Mouse (Mus musculus) midbrain, postnatal 0 days (tissue): ENCODE measurements around the gene Stk38. TPM values are rescaled to one million over a fixed set of nuclear protein-coding genes. Genes with fewer than 3 reads are reported as not detected.

Source experiments
- ATAC-seq: fragments of 200-750 bp; cut with Nextera tagmentation; 2 replicates; pipeline ENCODE4 v1.8.0; 2017; ENCODE audit warnings: moderate number of reproducible peaks, mild to moderate bottlenecking, moderate TSS enrichment, moderate library complexity; ENCODE audit not compliant: low FRiP score
- DNase-seq: peaks from one replicate; pipeline ENCODE4 v3.0.0-alpha.2; 2015; ENCODE audit warnings: low spot score
- H3K27ac ChIP-seq: fragments of 300-500 bp; sonication (generic); 2 replicates; pipeline ENCODE4 v1.5.1; 2014; ENCODE audit warnings: low read depth, mild to moderate bottlenecking, low read length, mixed read lengths
- H3K27me3 ChIP-seq: fragments of 300-500 bp; sonication (generic); 2 replicates; pipeline ENCODE4 v1.6.1; 2014; ENCODE audit warnings: low read length, control low read depth, mixed read lengths; ENCODE audit not compliant: insufficient read depth
- H3K36me3 ChIP-seq: fragments of 300-500 bp; sonication (generic); 2 replicates; pipeline ENCODE4 v1.6.1; 2014; ENCODE audit warnings: low read length, control low read depth, mixed read lengths; ENCODE audit not compliant: insufficient read depth
- H3K4me1 ChIP-seq: fragments of 300-500 bp; sonication (generic); 2 replicates; pipeline ENCODE4 v1.6.1; 2014; ENCODE audit warnings: mild to moderate bottlenecking, control low read depth, antibody characterized with exemption, low read length, mixed read lengths; ENCODE audit not compliant: insufficient read depth
- H3K4me2 ChIP-seq: fragments of 300-500 bp; sonication (generic); 2 replicates; pipeline ENCODE4 v1.6.1; 2014; ENCODE audit warnings: low read depth, mild to moderate bottlenecking, low read length, mixed read lengths; ENCODE audit not compliant: poor library complexity, severe bottlenecking
- H3K4me3 ChIP-seq: fragments of 300-500 bp; sonication (generic); 2 replicates; pipeline ENCODE4 v1.5.1; 2014; ENCODE audit warnings: low read depth, mild to moderate bottlenecking, low read length, moderate library complexity
- H3K9ac ChIP-seq: fragments of 300-500 bp; sonication (generic); replicated peaks from 2 replicates; pipeline ENCODE4 v1.6.1; 2014; ENCODE audit warnings: mild to moderate bottlenecking, low read length, moderate library complexity, mixed read lengths; ENCODE audit not compliant: poor library complexity, severe bottlenecking
- H3K9me3 ChIP-seq: fragments of 300-500 bp; sonication (generic); 2 replicates; pipeline ENCODE4 v1.6.1; 2016; ENCODE audit warnings: low read length, control low read depth
- CTCF ChIP-seq: IDR thresholded peaks from 2 replicates; pipeline ENCODE4 v1.5.1; 2016; ENCODE audit warnings: antibody characterized with exemption, mild to moderate bottlenecking
- WGBS: fragments of 180-500 bp; shearing (Covaris S2); extraction: QIAGEN DNeasy Blood & Tissue Kit; methylation state at CpG from one replicate; pipeline ENCODE4 v1.1.7; 2014; 5-methylcytosine and 5-hydroxymethylcytosine counted together
- polyA plus RNA-seq: library from polyadenylated mRNA; unstranded; fragments of >200 nt; fragmentation: Nextera tagmentation; extraction: Ambion mirVana; gene quantifications from 2 replicates; pipeline ENCODE4 v1.2.1, GENCODE M21; 2015
- total RNA-seq: library from RNA; depleted of rRNA; stranded (reverse); fragments of >200 nt; gene quantifications from 2 replicates; pipeline ENCODE4 v1.2.3, GENCODE M21; 2014

Gene Stk38
- total and polyA plus RNA-seq, 2 experiments from 2014 or later: 44.2 to 47.9 TPM

DNA sequence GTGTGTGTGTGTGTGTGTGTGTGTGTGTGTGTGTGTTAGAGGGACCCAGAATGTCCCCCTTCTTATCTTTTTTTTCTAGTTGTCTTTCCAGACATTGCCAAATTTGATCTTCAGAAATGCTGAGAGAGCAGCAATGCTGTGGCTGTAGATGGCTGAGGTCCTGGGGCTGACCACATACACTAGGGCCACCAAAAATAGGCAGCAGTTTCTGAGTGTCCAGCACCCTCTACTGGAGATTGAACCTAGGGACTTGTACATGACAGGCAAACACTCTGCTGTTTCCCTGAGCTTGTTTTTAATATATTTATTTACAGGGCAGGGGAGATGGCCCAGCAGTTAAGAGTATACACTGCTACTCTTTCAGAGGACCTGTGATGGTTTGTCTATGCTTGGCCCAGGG lies 12.6 kb upstream of the Stk38 start:
- TF ChIP-seq CTCF: peak; percentile 59
- no peaks in the 10 kb centered on the region for H3K9me3 ChIP-seq

GRCm38 (mm10) chr17:29019391-29019790 lies 11.6 kb upstream of the Stk38 start:
- Histone ChIP-seq H3K27me3 (no peaks in the 10 kb centered on the region), H3K9ac (no peak overlapping the region), H3K27ac (no peak overlapping the region), H3K4me2 (no peak overlapping the region), H3K9me3 (no peaks in the 10 kb centered on the region), H3K4me1 (no peaks in the 10 kb centered on the region), H3K36me3 (no peaks in the 10 kb centered on the region), H3K4me3 (no peak overlapping the region)
- ATAC-seq (no peak), DNase-seq (no peak)
- TF ChIP-seq CTCF: no peak
- 80% methylated on average over 7 of the region's 7 CpGs for WGBS

More for the DNA sequence above, 12.6 kb upstream of the Stk38 start:
- Histone ChIP-seq H3K4me3 (no peak overlapping the region), H3K4me1 (no peaks in the 10 kb centered on the region), H3K27me3 (no peaks in the 10 kb centered on the region), H3K27ac (no peak overlapping the region), H3K4me2 (no peak overlapping the region), H3K9ac (no peak overlapping the region), H3K36me3 (no peaks in the 10 kb centered on the region)
- ATAC-seq: no peak
- no peak for DNase-seq

DNA sequence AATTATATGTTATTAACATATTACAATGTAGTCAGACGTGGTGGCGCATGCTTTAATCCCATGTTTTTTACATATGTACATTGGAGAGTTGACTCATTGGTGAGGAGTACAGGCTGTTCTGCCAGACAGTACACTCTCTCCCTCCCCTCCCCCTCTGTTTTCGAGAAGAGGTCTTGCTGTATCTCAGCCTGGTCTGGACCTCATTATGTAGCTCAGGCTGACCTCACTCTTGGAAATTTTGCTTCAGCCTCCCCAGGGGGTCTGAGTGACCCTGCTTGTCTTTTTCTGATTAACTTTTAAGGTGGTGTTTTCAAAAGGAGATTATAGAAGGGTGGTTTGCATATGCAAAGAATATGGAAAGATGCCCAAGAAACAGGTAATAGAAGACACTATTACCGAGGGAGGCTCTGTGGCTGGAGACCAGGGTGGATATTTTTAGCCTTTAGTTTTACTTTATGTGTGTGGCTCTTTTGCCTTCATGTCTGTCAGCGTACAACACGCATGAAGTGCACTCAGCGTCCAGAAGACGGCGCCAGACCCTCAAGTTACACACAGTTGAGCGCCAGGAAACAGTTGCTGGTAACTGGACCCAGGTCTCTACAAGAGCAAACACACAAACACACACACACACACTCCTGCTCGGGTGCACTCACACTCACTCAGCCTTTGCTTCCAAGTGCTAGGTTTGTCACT lies 10.6 kb upstream of the Stk38 start:
- no peak overlapping the region for H3K9ac ChIP-seq
- WGBS: 48% methylated on average over 11 of the region's 11 CpGs
- no peaks in the 10 kb centered on the region for H3K27me3 ChIP-seq
- no peaks in the 10 kb centered on the region for H3K9me3 ChIP-seq
- no peaks in the 10 kb centered on the region for H3K36me3 ChIP-seq
- H3K4me2 ChIP-seq: no peak overlapping the region
- ATAC-seq (no peak), DNase-seq (no peak)
- H3K4me3 ChIP-seq: no peak overlapping the region
- no peaks in the 10 kb centered on the region for H3K4me1 ChIP-seq
- peak; percentile 40; the same call in 1 of the 2 replicates for TF ChIP-seq CTCF
- H3K27ac ChIP-seq: no peak overlapping the region

- H3K27ac ChIP-seq: no peak overlapping the region
- no peaks in the 10 kb centered on the region for H3K9me3 ChIP-seq
- ATAC-seq (no peak), DNase-seq (no peak)
- H3K9ac ChIP-seq: no peak overlapping the region
- no peak for TF ChIP-seq CTCF
- H3K36me3 ChIP-seq: no peaks in the 10 kb centered on the region
- H3K4me2 ChIP-seq: no peak overlapping the region
- H3K4me3 ChIP-seq: no peak overlapping the region
- no peaks in the 10 kb centered on the region for H3K27me3 ChIP-seq
- no peaks in the 10 kb centered on the region for H3K4me1 ChIP-seq
- WGBS: 88% methylated on average over 4 of the region's 4 CpGs
Observed at GRCm38 (mm10) chr17:29016705-29017104, 8.9 kb upstream of the Stk38 start.

- Histone ChIP-seq H3K27me3 (no peaks in the 10 kb centered on the region), H3K4me2 (no peak overlapping the region), H3K27ac (no peak overlapping the region), H3K4me1 (no peaks in the 10 kb centered on the region), H3K9ac (no peak overlapping the region), H3K36me3 (no peaks in the 10 kb centered on the region), H3K9me3 (no peaks in the 10 kb centered on the region), H3K4me3 (no peak overlapping the region)
- ATAC-seq (no peak), DNase-seq (peak; percentile 51)
- peak; percentile 68 for TF ChIP-seq CTCF
- WGBS: 23% methylated on average over 2 of the region's 2 CpGs
Observed at GRCm38 (mm10) chr17:29015638-29016037, 7.8 kb upstream of the Stk38 start.

DNA sequence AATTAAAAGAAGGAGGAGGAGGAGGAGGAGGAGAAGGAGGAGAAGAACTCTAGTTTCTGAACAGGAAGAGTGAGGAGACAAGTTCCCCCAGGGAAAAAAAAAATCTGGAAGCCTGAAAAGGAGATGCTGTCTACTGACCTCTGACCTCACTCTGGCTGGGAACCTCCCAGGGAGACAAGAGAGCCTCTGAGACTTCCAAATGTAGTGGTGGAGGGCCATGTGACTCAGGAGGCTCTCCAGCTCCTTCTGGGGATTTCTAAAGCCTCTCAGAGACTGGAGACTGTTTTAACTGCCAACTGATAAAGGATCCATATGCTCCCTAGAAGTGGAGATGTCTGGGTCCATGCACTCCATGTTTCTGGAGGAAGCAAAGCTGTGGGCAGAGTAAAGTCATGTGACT lies 6.4 kb upstream of the Stk38 start:
- DNase-seq: no peak
- Histone ChIP-seq H3K36me3 (no peaks in the 10 kb centered on the region), H3K9ac (no peak overlapping the region), H3K4me1 (no peaks in the 10 kb centered on the region), H3K4me2 (no peak overlapping the region), H3K27ac (no peak overlapping the region), H3K4me3 (no peak overlapping the region), H3K27me3 (no peaks in the 10 kb centered on the region), H3K9me3 (no peaks in the 10 kb centered on the region)
- no peak for TF ChIP-seq CTCF
- ATAC-seq: no peak
